Mouse (Mus musculus): Measurements from ENCODE around the gene Tomm20.

The Tomm20 gene

DNA sequence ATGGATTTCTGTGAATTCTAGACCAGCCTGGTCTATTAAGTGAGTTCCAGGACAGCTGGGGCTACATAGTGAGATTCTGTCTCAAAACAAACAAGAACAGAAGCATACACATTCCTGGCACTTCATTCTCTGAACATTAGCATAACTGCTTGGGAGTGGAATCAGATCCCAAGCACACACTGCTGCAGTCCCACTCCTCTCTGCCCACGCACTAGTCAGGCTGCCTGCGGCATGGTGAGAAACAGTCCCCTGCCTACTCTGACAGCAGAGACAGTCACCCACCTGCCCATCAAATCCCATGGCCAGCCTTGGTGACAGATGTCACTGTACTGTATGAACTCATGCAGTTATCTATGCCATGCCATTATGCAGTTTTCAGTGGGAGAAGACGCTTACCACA, 15.9 kb upstream of the Tomm20 start:
- no peak for DNase-seq (ENCODE audit: low spot score)

- no peak for DNase-seq (ENCODE audit: low spot score)
Measured at GRCm38 (mm10) chr8:126951900-126952636, 6.4 kb upstream of the Tomm20 start.

DNA sequence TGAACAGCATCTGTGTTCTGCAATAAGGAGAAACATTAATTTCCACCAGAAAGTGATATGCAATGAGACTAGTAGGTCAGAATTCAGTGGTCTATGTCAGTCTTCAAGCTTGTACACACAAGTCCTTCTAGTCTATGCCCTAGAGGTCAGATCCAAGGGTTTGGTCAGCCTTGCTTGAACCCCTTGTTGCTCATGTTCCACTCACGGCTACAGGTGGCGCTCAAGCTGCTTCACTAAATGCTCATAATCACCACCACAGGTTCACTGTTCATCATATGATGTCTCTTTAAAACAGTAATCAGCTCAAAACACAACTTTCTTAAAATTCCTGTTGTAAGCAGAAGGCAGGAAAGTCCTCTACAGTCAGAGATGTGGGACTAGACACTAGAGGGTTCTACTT, 3.9 kb upstream of the Tomm20 start:
- DNase-seq (ENCODE audit: low spot score), result no peak

DNA sequence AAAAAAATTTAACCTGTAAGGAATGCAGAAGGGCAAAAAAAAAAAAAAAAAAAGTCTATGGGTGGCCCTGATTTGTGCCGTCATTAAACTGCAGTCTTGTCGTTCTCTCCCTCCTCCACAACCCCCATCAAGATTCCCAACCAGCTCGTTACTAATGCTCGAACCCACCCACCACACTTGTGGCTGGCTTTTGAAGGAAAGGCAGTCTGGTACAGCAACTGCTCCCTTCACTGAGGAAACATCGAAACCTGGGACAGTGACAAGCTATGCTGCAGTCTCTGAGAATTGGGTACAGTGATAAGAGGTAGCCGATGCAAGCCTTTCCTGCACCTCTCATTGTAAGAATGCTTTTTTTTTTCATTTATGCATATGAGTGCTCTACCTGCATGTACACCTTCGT, 800 bp upstream of the Tomm20 start:
- DNase-seq (ENCODE audit: low spot score), result no peak

GRCm38 (mm10) chr8:126944781-126945691, 608 bp downstream of the Tomm20 start:
- DNase-seq (ENCODE audit: low spot score), result peak; percentile 11

DNA sequence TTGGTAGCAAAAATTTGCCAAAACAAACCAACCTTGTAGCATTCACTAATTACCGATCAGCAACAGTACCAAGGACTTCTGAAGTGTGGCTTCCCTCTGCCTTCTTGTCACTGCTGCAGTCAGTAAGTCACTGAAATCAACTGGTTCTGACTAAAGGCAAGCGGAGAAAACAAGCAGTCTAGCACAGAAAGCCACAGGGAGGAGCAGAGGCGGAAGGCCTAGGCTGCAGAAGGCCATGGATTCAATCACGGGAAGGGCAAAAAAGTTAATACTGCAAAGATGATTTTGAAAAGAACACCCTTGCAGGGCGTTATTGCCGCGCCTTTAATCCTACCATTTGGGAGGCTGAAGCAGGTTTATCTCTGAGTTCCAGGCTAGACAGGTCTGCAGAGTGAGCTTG, 2.1 kb downstream of the Tomm20 start:
- DNase-seq (ENCODE audit: low spot score), result no peak

DNA sequence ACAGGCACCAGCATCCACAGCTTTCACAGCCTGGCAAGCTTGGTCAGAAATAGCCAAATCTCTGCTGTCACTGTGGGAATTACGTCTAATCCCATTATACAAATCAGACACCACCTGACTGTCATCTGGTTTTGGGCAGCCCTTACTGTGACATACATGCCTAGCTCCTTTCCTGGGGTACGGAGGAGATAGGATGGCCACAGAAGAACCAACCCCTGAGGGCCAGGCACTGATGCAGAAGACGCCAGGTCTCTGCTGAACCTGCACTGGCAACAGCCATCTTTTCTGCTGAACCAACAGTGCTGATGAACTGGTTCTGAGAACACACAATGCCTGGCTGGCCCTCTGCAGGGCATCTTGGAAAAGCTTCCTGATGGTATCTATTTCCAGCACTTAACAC, 8.3 kb downstream of the Tomm20 start:
- no peak for DNase-seq (ENCODE audit: low spot score)

- DNase-seq (ENCODE audit: low spot score), result no peak
Measured at GRCm38 (mm10) chr8:126935932-126936331, 9.7 kb downstream of the Tomm20 start.

- no peak for DNase-seq (ENCODE audit: low spot score)
Measured at GRCm38 (mm10) chr8:126935387-126935786, 10.3 kb downstream of the Tomm20 start.

GRCm38 (mm10) chr8:126932656-126933055, 13.0 kb downstream of the Tomm20 start:
- DNase-seq (ENCODE audit: low spot score), result no peak

GRCm38 (mm10) chr8:126932249-126932648, 13.4 kb downstream of the Tomm20 start:
- no peak for DNase-seq (ENCODE audit: low spot score)

DNA sequence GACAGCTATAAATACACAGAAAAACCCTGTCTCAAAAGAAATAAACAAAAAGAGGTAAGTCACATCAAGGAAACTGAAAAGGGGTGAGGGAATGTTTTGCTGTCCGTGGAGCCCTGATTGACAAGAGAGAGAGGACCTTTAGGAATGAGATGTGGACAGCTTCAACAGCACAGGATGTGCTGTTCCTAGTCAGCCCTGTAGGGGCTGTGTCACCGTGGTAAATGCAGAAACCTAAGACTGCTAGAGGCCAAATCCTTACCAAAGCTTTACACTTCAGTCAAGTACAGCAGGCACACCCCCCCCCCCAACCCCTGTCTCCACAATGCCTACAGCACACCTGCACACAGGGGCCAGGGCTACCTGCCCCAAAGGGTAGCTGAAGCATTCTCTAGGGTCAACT, 13.9 kb downstream of the Tomm20 start:
- no peak for DNase-seq (ENCODE audit: low spot score)

- peak; percentile 39 for DNase-seq (ENCODE audit: low spot score)
Measured at GRCm38 (mm10) chr8:126929607-126930161, 16.0 kb downstream of the Tomm20 start.

DNA sequence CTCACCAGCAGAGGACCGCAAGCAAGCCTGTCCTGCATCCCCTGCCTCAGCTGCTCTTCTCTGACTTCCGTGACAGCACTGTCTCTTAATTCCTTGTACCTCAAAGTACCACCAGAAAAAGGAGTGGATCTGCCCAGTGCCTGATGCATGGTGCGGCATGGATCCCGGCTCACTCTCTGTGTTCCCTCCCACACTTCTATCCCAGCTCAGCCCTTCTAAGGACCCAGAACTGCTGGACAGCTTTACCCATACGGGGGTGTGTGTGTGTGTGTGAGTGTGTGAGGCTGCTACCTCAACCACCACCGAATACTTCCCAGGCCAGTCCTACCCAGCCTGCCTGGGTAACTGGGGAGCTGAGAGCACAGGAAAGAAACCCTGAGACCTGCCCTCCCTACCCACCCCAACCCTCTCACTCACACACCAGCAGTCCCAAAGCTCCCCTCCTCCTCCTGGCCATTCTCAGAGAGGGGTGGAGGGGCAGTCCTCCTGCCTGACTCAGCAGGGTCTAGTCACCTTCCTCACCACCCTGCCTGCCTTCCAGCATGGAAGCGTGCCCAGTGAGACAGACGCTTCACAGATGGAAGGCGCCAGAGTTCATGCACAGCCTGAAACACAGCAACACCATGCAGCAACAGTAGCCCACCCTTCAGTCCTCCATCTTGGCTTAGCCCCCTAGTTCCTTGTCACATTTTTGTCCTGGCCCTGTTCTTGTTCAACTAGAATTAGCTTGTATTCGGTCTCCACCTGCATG, 16.7 kb downstream of the Tomm20 start:
- no peak for DNase-seq (ENCODE audit: low spot score)

DNA sequence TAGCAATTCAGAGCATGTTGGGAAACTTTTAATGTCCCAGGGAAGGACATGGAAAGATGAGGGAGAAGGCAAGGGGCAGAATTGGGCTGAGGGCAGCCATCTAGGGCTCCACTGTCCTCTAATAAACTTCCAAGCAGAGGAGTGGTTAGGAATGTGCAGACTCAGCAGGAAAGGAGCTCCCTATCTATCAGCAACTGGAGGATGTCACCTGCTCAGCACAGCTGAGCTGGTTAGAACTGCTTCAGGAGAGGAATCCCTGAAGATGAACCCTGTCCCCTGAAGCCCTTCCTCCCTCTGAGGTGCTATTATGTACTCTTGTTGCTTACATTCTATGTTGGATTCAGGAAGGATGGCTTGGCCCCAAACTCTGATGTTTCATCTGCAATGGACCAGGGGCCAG, 17.6 kb downstream of the Tomm20 start:
- no peak for DNase-seq (ENCODE audit: low spot score)

- no peak for DNase-seq (ENCODE audit: low spot score)
Measured at GRCm38 (mm10) chr8:126927058-126927457, 18.6 kb downstream of the Tomm20 start.

GRCm38 (mm10) chr8:126922981-126923380, 22.7 kb downstream of the Tomm20 start:
- no peak for DNase-seq (ENCODE audit: low spot score)

DNA sequence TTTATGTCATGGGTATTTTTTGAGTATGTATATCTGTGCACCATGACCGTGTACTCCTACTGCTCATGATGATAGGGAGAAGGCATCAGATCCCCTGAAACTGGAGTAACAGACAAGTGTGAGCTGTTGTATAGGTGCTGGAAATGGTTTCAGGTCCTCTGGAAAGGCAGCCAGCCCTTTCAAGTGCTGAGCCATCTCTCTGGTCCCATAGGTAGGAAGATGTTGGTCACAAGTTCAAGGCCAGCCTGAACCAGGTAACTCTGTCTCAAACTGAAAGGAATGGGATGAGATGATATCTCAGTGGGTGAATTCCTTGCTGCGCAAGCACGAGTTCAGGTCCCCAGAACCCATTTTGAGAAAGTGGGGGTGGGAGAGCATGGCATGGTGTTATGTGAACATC, 24.2 kb downstream of the Tomm20 start:
- DNase-seq (ENCODE audit: low spot score), result no peak

DNA sequence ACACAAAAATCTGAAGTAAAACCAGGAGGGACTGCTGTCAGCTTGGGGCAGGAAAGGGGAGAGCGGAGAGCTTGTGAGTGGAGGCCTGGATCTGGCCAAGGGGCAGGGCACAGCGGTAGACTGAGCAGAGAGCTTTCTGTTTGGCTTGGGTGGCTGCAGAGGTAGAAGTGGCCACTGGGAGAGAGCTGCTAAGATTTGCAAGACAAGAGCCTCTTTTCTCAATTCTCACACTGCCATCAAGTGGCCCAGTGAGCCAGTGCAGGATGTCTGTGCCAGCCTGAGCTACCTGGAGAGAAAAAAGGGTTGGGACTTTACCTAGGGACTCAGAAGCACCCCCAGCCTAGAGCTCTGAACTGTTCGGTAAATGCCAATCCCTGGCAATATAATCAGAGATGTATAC, 24.8 kb downstream of the Tomm20 start:
- peak; percentile 25 for DNase-seq (ENCODE audit: low spot score)

- no peak for DNase-seq (ENCODE audit: low spot score)
Measured at GRCm38 (mm10) chr8:126920386-126920785, 25.3 kb downstream of the Tomm20 start.

- no peak for DNase-seq (ENCODE audit: low spot score)
Measured at GRCm38 (mm10) chr8:126919703-126920102, 25.9 kb downstream of the Tomm20 start.

DNA sequence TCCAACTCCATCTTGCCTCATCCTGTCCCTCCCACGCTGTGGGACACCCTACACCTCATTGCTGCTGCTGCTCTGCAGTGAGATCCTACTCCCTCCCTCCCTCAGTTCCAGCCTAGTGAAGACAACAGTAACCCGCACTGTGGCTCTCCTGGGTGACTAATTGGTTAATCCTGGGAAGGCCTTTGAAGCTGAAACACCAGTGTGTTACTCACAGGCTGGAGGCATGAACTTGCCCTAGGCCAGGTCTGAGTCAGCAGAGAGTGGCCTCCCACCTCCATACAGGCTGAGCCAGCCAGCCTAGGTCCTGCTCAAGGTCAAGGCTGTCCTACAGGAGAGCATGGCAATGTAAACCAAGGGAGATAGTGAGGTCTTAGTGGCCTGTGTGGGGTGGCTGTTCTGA, 26.4 kb downstream of the Tomm20 start:
- no peak for DNase-seq (ENCODE audit: low spot score)

All from spleen, adult 12 weeks (tissue).